In the genomic region with DNA sequence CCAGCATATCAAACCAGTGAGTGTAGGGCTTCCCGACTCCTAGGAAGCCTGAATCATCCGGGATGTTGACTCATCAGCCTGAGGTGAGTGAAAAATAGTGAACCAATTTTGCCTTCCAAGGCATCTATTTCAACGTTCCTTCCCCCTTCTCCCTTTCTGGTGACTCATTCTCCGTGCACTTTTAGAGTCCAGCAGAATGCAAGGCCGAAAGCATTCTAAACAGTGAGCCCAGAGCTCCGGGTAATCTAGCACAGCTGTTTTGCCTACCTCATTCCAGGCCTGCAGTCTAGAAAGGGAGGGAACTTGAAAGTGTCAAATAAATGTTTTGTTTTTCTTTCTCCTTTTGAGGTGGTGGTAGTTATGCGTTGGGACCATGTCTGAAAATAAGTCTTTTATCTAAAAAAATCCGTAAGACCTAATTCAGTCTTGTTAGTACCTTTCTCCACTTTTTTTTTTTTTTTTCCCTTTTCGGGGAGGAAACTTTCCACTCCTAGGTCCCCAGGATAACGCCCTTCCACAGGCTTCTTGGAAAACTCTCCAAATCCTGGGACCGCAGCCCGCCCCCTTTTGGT, we compare ENCODE assay signal across 8 mouse cellular contexts. TPM values are rescaled to one million over a fixed set of nuclear protein-coding genes. Genes with fewer than 3 reads are reported as not detected.
DNase-seq lines count a peak whose midpoint lies in the region; ATAC-seq and TF ChIP-seq lines count a peak whose summit lies in the region.

No protein-coding gene starts in this region.

- 29% methylated on average over 12 of the region's 12 CpGs for WGBS in cerebellum, adult 2 months
- 11% methylated on average over 12 of the region's 12 CpGs for WGBS in embryonic facial prominence, embryonic 12.5 days
- WGBS in heart, embryonic 14.5 days: 5% methylated on average over 12 of the region's 12 CpGs
- 25% methylated on average over 12 of the region's 12 CpGs for WGBS in midbrain, embryonic 10.5 days

- H3K27me3 ChIP-seq in cerebellum, adult 2 months (ENCODE audit: control insufficient read depth, insufficient read depth, low read length): no peaks in the 10 kb centered on the region
- H3K27me3 ChIP-seq in embryonic facial prominence, embryonic 12.5 days: no peaks in the 10 kb centered on the region
- no peaks in the 10 kb centered on the region for H3K27me3 ChIP-seq in heart, embryonic 14.5 days (ENCODE audit: control insufficient read depth, insufficient read depth, low read length)
- H3K27me3 ChIP-seq in midbrain, embryonic 10.5 days (ENCODE audit: low read depth, poor library complexity, severe bottlenecking): no peaks in the 10 kb centered on the region

- no peaks in the 10 kb centered on the region for H3K36me3 ChIP-seq in embryonic facial prominence, embryonic 12.5 days
- peaks cover 5% of the 10 kb centered on the region; the same call in 1 of the 2 replicates for H3K36me3 ChIP-seq in heart, embryonic 14.5 days (ENCODE audit: control insufficient read depth, insufficient read depth, low read length)
- H3K36me3 ChIP-seq in midbrain, embryonic 10.5 days: peaks cover 15% of the 10 kb centered on the region

- H3K27ac ChIP-seq in cerebellum, adult 2 months (ENCODE audit: insufficient read depth, low read length): 0 out of 2 replicates have a peak overlapping the region, but pooled peaks have one; percentile 41
- H3K27ac ChIP-seq in embryonic facial prominence, embryonic 12.5 days: peak overlapping the region; percentile 72
- peak overlapping the region; percentile 83 to 89 for H3K27ac ChIP-seq in heart, embryonic 14.5 days (replicated peaks in 1 of 2; ENCODE audit: control insufficient read depth in 1 of 2, insufficient read depth in 1 of 2, low read depth in 2 of 2, low read length in 2 of 2)
- H3K27ac ChIP-seq in midbrain, embryonic 10.5 days (replicated peaks): no peak overlapping the region

- TF ChIP-seq POLR2A in cerebellum, adult 2 months (IDR thresholded peaks at IDR 0.05; ENCODE audit: borderline replicate concordance, insufficient read depth, low read length): no peak

- H3K4me3 ChIP-seq in cerebellum, adult 2 months (replicated peaks; ENCODE audit: insufficient read depth, low read depth, low read length): no peak overlapping the region
- H3K4me3 ChIP-seq in embryonic facial prominence, embryonic 12.5 days: no peak overlapping the region
- H3K4me3 ChIP-seq in heart, embryonic 14.5 days (ENCODE audit: control insufficient read depth in 1 of 2, insufficient read depth in 1 of 2, low read depth in 1 of 2, low read length in 2 of 2): peak overlapping the region in 1 of 2 experiments; percentile 15; a peak in 2 of 4 replicates
- H3K4me3 ChIP-seq in midbrain, embryonic 10.5 days: peak overlapping the region; percentile 98

- no peak overlapping the region for H3K9ac ChIP-seq in embryonic facial prominence, embryonic 12.5 days
- peak overlapping the region; percentile 31; the same call in 1 of the 2 replicates for H3K9ac ChIP-seq in heart, embryonic 14.5 days (ENCODE audit: low read length)

- no peak for TF ChIP-seq CTCF in cerebellum, adult 2 months (IDR thresholded peaks at IDR 0.05; ENCODE audit: borderline replicate concordance, insufficient read depth, low read depth, low read length)

- ATAC-seq in cerebellum, adult (ENCODE audit: insufficient number of reproducible peaks, low FRiP score, low TSS enrichment): no peak
- ATAC-seq in embryonic facial prominence, embryonic 12.5 days (ENCODE audit: insufficient number of reproducible peaks, insufficient read depth, low FRiP score, low TSS enrichment): no peak
- no peak for ATAC-seq in heart, embryonic 14.5 days (ENCODE audit: insufficient number of reproducible peaks, insufficient read depth, low FRiP score, low read depth)

- no peaks in the 10 kb centered on the region for H3K4me1 ChIP-seq in cerebellum, adult 2 months (ENCODE audit: control insufficient read depth, insufficient read depth, low read length)
- H3K4me1 ChIP-seq in embryonic facial prominence, embryonic 12.5 days: no peaks in the 10 kb centered on the region
- peaks cover 5 to 18% of the 10 kb centered on the region in 2 experiments; a peak in 3 of 4 replicates for H3K4me1 ChIP-seq in heart, embryonic 14.5 days (ENCODE audit: control insufficient read depth in 2 of 2, insufficient read depth in 2 of 2, low read length in 2 of 2)
- H3K4me1 ChIP-seq in midbrain, embryonic 10.5 days: peaks cover 14% of the 10 kb centered on the region

- no peaks in the 10 kb centered on the region for H3K9me3 ChIP-seq in embryonic facial prominence, embryonic 12.5 days
- no peaks in the 10 kb centered on the region for H3K9me3 ChIP-seq in heart, embryonic 14.5 days (ENCODE audit: control insufficient read depth, low read length)
- H3K9me3 ChIP-seq in midbrain, embryonic 10.5 days (replicated peaks): no peaks in the 10 kb centered on the region

- H3K4me2 ChIP-seq in embryonic facial prominence, embryonic 12.5 days (replicated peaks): peak overlapping the region; percentile 57; the same call in 1 of the 2 replicates
- H3K4me2 ChIP-seq in heart, embryonic 14.5 days (ENCODE audit: low read length): peak overlapping the region; percentile 58

- peak in 1 of 2 experiments; percentile 31 for DNase-seq in cerebellum, adult 2 months
- DNase-seq in Muller cell, postnatal 12 days (ENCODE audit: inconsistent ontology term): peak; percentile 90
- DNase-seq in kidney, postnatal 14 days: peak; percentile 31
- no peak for DNase-seq in midbrain, embryonic 10.5 days (ENCODE audit: low spot score)
- DNase-seq in thymus, postnatal 25 days: peak; percentile 4

RNA-seq across cellular contexts. Expression of a gene that starts 0.6 kb away (rescaled TPM):
- 370 and 418 TPM in 2 replicates for polyA plus RNA-seq in cerebellum, adult 2 months (2012; rRNA removed)
- polyA plus RNA-seq in embryonic facial prominence, embryonic 12.5 days (2016; fragmentation: Nextera tagmentation; extraction: Ambion mirVana): 88.5 and 92.4 TPM in 2 replicates
- polyA plus RNA-seq in heart, embryonic 14.5 days (2014; fragmentation: Nextera tagmentation; extraction: Ambion mirVana): 57.1 and 68.3 TPM in 2 replicates
- polyA plus RNA-seq in midbrain, embryonic 10.5 days (2016; fragmentation: Nextera tagmentation; extraction: Ambion mirVana): 65.8 and 71.1 TPM in 2 replicates
